Mouse (Mus musculus): ENCODE results near the gene Galnt7. TPM values are rescaled to one million over a fixed set of nuclear protein-coding genes. Genes with fewer than 3 reads are reported as not detected.
"Not testable (repeated sequence)": the region's sequence is repeated elsewhere in the genome, so short reads cannot be mapped to it uniquely, and the experiment has no call there.

The Galnt7 gene
- total RNA-seq, 4 experiments from 2014 or later, result 11.3 to 14.2 (median 12.7) TPM

- no peak for DNase-seq
These were observed 112.6 kb downstream of the Galnt7 start for GRCm38 (mm10) chr8:57540110-57540838.

- DNase-seq, result no peak
These were observed 114.2 kb downstream of the Galnt7 start for GRCm38 (mm10) chr8:57538601-57539000.

- DNase-seq, result no peak
These were observed 116.7 kb downstream of the Galnt7 start for GRCm38 (mm10) chr8:57536167-57536566.

- DNase-seq, result no peak
These were observed 118.3 kb downstream of the Galnt7 start for GRCm38 (mm10) chr8:57534495-57534894.

DNA sequence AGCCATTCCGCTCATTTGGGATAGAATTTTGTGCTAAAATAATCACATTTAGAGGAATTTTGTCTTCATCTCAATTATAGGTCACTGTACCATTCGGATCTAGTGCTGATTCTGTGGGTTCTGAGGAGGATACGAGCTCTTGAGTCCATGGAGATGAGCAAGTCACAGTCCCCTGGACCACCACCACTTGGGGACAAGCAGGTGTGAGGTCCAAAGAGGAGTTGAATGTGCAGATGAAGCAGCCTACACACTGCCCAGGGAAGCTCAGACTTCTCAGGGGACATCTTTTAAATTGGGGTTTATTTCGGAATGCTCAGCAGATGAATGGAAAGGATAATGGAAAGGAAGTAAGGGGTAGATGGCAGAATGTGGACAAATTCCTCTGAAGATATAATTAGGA lies 119.7 kb downstream of the Galnt7 start:
- DNase-seq, result no peak

DNA sequence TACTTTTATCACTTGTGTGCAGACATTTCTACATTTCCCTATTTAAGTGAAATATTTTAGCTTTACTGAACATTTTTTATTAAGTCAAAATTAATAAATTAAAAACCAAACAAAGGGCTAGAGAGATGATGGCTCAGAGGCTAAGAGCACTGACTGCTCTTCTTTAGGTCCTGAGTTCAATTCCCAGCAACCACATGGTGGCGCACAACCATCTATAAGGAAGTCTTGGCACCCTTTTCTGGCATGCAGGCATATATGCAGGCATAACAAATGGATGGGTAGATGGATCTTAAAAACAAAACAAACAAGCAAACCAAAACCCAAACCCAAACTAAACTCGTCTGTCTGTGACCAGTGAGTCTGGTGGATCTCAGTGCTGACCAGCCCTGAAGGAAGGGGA lies 120.6 kb downstream of the Galnt7 start:
- no peak for DNase-seq

DNA sequence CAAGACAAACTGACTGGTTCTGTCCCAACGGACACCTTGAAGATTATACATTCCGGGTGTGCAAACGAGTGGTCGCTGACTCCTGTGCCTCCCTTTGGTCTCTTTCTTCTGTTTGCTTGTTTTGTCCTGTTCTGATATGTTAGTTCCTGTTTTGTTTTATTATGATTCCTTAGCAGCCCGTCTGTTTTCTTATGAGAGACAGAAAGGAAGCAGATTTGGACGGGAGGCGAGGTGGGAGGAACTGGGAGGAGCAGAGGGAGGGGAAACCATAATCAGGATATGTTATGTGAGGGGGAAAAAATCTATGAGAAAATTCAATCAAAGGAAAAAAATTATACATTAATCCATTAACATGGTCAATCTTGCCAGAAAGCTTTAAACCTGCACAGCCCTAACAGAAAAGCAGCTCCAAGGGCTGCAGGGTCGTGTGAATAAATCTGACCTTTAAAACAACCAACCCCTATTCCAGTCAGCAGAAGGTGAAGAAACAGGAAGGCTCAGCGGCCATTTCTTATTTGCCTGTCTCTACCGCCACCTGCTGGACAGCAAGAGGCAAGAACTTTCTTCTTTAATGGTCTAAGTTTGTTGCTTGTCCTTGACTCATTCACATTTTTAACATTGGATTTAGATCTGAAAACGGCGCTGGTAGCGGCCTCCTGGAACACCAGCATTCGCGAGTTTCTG lies 122.0 kb downstream of the Galnt7 start:
- DNase-seq, result peak; percentile 76

DNA sequence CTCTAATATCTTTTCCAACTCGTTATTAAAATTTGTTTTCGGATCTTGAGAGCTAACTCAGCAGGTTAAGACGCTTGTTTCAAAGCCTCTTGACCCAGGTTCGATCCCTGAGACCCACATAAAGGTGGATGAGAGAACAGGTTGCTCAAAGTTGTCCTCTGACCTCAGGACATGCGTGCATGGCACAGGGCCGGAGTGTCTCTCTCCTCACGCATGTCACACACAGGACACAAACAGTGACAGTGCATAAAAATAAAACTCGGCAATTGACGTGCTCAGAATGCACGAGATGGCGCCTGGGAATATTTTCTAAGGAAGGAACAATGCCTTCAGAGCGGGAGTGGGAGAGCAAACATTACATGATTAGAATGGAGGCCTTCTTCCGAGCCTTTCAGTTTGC lies 122.6 kb downstream of the Galnt7 start:
- no peak for DNase-seq

GRCm38 (mm10) chr8:57528036-57528435 lies 124.8 kb downstream of the Galnt7 start:
- no peak for DNase-seq

DNA sequence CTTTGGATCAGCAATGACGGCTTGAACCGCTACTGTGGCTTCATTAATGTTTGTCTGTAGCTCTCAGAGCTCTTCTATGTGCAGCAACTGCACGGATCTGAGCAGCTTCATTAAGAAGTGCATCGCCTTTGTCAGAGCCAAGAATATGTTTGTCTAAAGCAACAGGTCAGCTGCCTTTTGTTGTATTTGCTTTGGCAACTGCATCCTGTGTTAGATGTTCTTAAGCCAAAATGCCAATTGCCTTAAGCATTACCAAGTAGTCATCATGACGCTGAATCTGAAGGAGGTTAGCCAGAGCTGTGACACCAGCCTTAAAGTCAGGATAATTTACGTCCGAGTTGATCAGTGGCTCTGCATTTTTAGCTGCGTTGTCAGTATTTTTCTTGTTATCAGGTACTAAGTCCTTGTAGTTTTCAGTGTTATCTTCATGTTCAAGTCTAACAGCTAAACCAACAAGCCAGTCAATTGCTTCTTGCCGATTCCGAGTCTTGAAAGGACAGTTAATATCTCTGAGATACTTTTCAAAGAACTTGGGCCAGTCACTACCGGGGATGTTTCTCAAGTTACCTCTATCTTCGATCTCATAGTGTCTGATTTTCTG lies 132.5 kb downstream of the Galnt7 start:
- no peak for DNase-seq

DNA sequence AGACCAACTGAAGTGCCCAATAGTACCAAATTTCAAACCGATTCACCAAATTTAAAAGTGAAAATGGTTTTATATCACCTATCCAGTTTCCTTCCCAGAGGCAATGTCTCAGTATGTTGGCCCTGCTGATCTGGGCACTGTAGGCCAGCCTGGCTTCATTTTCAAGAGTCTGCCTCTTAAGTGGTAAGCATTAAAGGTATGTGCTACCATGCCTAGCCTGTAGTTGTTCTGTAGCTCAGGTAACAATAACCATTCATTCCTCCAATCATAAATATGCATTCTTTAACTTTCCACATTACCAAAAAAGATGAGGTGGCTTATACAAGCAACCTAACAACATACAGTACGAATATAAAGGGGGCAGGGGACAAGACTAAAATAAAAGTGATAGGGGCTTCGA lies 135.1 kb downstream of the Galnt7 start:
- DNase-seq, result no peak

DNA sequence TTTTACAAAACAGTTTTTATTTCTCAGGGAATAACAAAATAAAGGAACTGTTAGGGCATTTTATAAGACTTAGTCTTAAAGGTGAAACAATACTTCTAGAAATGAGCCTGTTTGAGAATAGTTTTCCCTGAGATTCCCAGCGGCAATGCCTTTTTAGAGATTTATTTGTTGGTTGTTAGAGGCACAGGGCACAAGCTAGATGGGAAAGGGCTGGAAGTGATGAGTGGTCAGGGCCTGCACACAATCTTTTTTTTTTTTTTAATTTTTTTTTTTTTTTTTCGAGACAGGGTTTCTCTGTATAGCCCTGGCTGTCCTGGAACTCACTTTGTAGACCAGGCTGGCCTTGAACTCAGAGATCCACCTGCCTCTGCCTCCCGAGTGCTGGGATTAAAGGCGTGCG lies 136.1 kb downstream of the Galnt7 start:
- not testable (repeated sequence) for DNase-seq

- not testable (repeated sequence) for DNase-seq
These were observed 139.6 kb downstream of the Galnt7 start for GRCm38 (mm10) chr8:57513178-57513661.

GRCm38 (mm10) chr8:57512141-57513056 lies 140.4 kb downstream of the Galnt7 start:
- DNase-seq, result no peak

DNA sequence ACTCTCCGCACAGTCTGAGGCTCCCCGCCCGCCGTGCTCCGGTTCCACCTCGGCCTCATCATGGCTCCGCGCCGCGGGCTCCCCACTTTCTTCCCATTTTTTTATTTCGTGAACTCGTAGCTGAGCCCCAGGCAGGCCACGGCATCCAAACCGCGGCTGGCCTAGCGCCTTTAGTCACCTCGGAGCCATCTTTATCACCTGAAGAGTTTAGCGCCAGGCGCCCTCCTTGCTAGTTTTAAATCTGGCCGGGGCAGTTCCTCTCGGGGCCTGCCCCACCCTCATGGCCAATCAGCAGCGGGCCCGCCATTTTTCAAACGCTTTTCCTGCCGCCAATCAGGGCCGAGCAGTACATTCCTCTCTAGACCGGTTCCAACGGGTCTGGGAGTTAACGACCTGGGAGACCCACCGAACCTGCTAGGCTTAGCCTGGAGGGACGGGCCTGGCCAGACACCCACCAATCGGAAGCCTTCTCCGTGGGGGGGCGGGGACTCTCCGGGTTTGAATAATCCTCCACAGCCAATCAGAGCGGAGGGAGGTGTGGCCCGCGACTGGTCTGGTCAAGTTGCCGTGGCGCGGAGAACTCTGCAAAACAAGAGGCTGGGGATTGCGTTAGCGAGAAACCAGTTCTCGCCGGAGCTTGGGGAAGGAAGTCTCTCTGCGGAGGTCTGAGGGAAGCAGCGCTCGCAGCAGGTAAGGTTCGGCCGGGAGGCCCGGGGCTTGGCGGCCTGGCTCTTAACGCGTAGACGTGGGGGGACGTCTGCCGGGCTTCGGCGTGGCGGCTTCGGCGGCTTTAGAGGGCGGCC lies 141.3 kb downstream of the Galnt7 start, which contains the start of gene Hmgb2:
Gene Hmgb2, plus strand, starts transcription at position 592 of the 803 bp plus-strand sequence.
- DNase-seq, result peak; percentile 100

GRCm38 (mm10) chr8:57510791-57511315 lies 142.0 kb downstream of the Galnt7 start:
- DNase-seq, result no peak

- no peak for DNase-seq
These were observed 144.2 kb downstream of the Galnt7 start for GRCm38 (mm10) chr8:57508657-57509056.

- DNase-seq, result no peak
These were observed 145.2 kb downstream of the Galnt7 start for GRCm38 (mm10) chr8:57507556-57508063.

- not testable (repeated sequence) for DNase-seq
These were observed 147.3 kb downstream of the Galnt7 start for GRCm38 (mm10) chr8:57505500-57505899.

GRCm38 (mm10) chr8:57503641-57504040 lies 149.2 kb downstream of the Galnt7 start:
- DNase-seq, result no peak

All from adrenal gland, adult 8-10 months (tissue).